Mouse (Mus musculus): ENCODE data around the gene Lefty1. TPM values are rescaled to one million over a fixed set of nuclear protein-coding genes. Genes with fewer than 3 reads are reported as not detected.
"Not testable (repeated sequence)": the region's sequence is repeated elsewhere in the genome, so short reads cannot be mapped to it uniquely, and the experiment has no call there.

The Lefty1 gene
- polyA plus RNA-seq (2015; fragmentation: Nextera tagmentation; extraction: Ambion mirVana), result 1.6 and 2.1 TPM in 2 replicates

DNA sequence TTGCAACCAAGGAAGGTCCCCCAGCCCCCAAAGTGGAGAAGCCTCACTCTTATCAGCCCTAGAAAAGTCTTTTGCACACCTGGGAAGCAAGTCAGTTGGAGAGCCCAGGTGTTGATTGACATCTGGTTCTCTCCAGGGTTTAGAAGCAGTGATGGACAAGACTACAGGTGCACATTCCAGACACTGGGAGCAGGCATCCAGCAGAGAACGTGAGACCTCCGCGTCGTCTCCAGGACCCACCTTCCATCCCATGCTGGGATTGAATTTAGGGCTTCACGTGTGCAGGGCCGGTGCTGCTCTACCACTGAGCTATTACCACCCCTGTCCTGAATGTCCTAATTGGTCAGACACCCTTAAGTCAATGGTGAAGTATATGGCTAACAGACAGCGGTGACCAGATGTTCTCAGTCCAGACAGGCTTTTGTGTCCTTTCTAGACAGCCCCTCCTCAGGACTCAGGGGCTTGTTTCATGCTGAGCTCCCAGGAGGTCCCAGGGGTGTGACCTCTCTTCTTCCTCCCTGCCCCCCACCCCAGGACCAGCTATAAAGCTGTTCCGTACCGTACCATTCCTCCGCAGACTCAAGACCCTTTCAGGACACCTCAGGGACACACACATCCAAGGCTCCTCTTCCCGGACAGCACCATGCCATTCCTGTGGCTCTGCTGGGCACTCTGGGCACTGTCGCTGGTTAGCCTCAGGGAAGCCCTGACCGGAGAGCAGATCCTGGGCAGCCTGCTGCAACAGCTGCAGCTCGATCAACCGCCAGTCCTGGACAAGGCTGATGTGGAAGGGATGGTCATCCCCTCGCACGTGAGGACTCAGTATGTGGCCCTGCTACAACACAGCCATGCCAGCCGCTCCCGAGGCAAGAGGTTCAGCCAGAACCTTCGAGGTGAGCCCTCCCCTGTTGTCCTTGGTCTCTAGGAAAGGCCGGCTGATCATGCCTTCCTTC, at the start of gene Lefty1:
TSS of gene Lefty1 (plus strand) at position 556 of the 953 bp plus-strand sequence.
- Histone ChIP-seq H3K4me1 (peaks cover 3% of the 10 kb centered on the region; the same call in 1 of the 2 replicates), H3K9ac (no peak within 1 kb of the TSS), H3K27ac (no peak within 1 kb of the TSS), H3K9me3 (no peaks in the 10 kb centered on the region), H3K4me2 (no peak within 1 kb of the TSS), H3K36me3 (no peaks in the 10 kb centered on the region), H3K4me3 (no peak within 1 kb of the TSS), H3K27me3 (peaks cover 56% of the 10 kb centered on the region)
- 13% methylated on average over 21 of the region's 21 CpGs for WGBS
- no peak for ATAC-seq (ENCODE audit: insufficient number of reproducible peaks, insufficient read depth, low FRiP score, low TSS enrichment, low read depth)

DNA sequence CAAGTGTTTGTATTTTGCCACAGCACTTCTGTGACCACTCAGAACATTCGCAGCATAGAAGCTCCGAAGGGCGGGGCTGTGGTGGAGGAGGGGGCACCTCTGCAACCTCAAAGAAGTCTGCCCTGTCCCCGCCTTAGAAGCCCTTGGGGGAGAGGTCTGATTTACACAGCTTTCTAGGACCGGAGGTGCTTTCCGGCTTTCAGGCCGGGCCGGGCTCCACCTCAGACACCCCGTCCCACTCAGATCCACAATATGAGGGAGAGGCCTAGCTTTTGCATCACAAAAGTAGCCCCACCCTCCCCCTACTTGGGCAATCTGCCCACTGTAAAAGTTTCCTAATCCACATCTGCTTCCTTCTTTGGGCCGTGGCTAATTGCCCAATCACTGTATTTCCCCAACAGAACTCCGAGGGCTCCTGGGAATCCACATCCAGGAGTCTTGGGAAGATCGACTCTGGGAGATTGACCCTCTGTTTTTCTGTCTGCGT, 46.2 kb upstream of the Lefty1 start:
- Histone ChIP-seq H3K4me2 (peak overlapping the region; percentile 54), H3K36me3 (no peaks in the 10 kb centered on the region), H3K4me1 (peaks cover 19% of the 10 kb centered on the region), H3K9ac (peak overlapping the region; percentile 40), H3K4me3 (peak overlapping the region; percentile 17; the same call in 1 of the 2 replicates), H3K27me3 (peaks cover 25% of the 10 kb centered on the region), H3K9me3 (no peaks in the 10 kb centered on the region), H3K27ac (peak overlapping the region; percentile 57)
- 2% methylated on average over 13 of the region's 13 CpGs for WGBS
- ATAC-seq (ENCODE audit: insufficient number of reproducible peaks, insufficient read depth, low FRiP score, low TSS enrichment, low read depth), result peak; percentile 70; the same call in 1 of the 2 replicates

DNA sequence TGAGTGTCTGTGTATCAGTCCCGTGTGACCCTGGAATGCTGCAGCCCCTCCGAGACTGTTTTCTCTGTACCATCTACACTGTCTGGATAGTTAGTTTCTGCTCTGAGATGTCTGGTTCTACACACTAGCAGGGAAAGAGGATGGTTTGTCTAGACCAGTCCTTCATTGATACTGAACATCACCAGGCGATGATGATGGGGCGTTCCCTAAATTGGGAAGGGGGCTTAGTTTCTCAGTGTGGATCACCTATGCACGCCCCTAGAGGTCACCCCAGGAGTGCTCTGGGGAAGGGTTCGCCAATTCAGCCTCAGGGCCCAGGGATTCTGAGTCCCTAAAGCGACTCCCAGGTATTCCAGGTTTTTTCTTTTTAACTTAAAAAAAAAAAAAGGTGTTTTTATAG, 45.6 kb upstream of the Lefty1 start:
- Histone ChIP-seq H3K27me3 (peaks cover 26% of the 10 kb centered on the region), H3K4me2 (peak overlapping the region; percentile 54), H3K4me1 (peaks cover 17% of the 10 kb centered on the region), H3K9me3 (no peaks in the 10 kb centered on the region), H3K36me3 (no peaks in the 10 kb centered on the region), H3K27ac (peak overlapping the region; percentile 57; the same call in 1 of the 2 replicates), H3K4me3 (no peak overlapping the region), H3K9ac (peak overlapping the region; percentile 40; the same call in 1 of the 2 replicates)
- no peak for ATAC-seq (ENCODE audit: insufficient number of reproducible peaks, insufficient read depth, low FRiP score, low TSS enrichment, low read depth)
- 31% methylated on average over 7 of the region's 7 CpGs for WGBS

DNA sequence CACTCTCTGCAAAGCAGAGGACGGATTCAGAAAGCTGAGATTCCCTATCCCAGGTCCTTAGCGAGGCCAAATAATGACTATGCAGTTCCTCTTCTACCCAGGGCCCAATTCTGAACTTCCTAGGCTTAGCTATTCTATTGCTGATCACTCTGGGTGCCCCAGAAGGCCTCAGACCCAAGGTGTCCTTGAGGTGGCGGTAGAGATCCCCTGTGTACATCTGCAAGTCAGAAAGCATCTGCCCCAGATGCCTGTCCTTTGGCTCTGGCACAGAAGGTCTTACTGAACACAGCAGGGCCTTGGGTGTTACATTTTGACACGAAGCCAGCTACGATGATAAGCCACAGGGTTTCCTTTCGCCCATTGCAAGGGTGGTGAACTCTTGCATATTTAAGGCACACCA, 45.0 kb upstream of the Lefty1 start:
- Histone ChIP-seq H3K4me2 (no peak overlapping the region), H3K9ac (no peak overlapping the region), H3K4me1 (peaks cover 23% of the 10 kb centered on the region), H3K27ac (no peak overlapping the region), H3K27me3 (peaks cover 33% of the 10 kb centered on the region), H3K36me3 (no peaks in the 10 kb centered on the region), H3K9me3 (no peaks in the 10 kb centered on the region), H3K4me3 (no peak overlapping the region)
- 43% methylated on average over 6 of the region's 6 CpGs for WGBS
- ATAC-seq (ENCODE audit: insufficient number of reproducible peaks, insufficient read depth, low FRiP score, low TSS enrichment, low read depth), result no peak

DNA sequence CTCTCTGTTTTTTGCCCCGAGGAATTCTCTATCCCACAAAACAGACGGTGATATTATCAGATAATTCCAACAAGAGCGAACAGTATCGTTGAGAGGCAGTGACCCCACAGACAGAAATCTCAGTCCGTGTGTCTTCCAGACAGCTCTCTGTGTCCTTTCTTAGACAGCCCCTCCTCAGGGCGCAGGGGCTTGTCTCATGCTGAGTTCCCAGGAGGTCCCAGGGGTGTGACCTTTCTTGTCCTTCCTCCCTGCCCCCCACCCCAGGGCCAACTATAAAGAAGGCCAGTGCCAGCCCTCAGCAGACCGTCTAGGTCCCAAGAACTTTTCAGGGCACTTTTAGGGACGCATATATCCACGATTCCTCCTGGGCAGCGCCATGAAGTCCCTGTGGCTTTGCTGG, 42.0 kb upstream of the Lefty1 start, which contains the start of gene Lefty2:
TSS of gene Lefty2 (plus strand) at position 301 of the 400 bp plus-strand sequence.
- Histone ChIP-seq H3K27me3 (peaks cover 44% of the 10 kb centered on the region), H3K36me3 (no peaks in the 10 kb centered on the region), H3K9ac (no peak within 1 kb of the TSS), H3K9me3 (no peaks in the 10 kb centered on the region), H3K4me1 (peaks cover 23% of the 10 kb centered on the region), H3K4me3 (no peak within 1 kb of the TSS), H3K27ac (no peak within 1 kb of the TSS), H3K4me2 (no peak within 1 kb of the TSS)
- WGBS, result 44% methylated on average over 10 of the region's 10 CpGs
- no peak for ATAC-seq (ENCODE audit: insufficient number of reproducible peaks, insufficient read depth, low FRiP score, low TSS enrichment, low read depth)

DNA sequence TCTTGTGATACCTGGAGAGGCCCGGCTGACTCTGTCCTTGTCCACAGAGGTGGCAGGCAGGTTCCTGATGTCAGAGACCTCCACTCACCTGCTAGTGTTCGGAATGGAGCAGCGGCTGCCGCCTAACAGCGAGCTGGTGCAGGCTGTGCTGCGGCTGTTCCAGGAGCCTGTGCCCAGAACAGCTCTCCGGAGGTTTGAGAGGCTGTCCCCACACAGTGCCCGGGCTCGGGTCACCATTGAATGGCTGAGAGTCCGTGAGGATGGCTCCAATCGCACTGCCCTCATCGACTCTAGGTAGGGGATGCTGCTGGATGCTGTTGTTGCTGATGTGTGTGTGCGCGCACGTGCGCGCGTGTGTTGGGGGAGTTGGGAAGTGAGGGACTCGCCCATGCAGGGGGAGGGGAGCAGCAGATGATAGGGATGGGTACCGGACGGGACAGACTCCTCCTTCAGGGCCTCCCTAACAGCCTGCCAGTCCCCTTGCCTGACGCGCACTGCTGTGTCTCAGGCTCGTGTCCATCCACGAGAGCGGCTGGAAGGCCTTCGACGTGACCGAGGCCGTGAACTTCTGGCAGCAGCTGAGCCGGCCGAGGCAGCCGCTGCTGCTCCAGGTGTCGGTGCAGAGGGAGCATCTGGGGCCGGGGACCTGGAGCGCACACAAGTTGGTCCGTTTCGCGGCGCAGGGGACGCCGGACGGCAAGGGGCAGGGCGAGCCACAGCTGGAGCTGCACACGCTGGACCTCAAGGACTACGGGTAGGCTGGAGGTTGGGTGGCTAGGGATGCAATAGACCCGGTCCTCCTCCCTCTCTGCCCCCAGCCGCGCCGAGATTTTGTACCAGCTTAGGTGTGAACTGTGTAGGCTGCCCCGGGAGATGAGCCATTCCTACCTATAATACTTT, 40.5 kb upstream of the Lefty1 start:
- H3K36me3 ChIP-seq, H3K9me3 ChIP-seq, H3K4me1 ChIP-seq, H3K27ac ChIP-seq: not testable (repeated sequence)
- Histone ChIP-seq H3K4me2 (peak overlapping the region; percentile 54), H3K9ac (peak overlapping the region; percentile 36; the same call in 1 of the 2 replicates), H3K4me3 (peak overlapping the region; percentile 27), H3K27me3 (peaks cover 40% of the 10 kb centered on the region)
- ATAC-seq (ENCODE audit: insufficient number of reproducible peaks, insufficient read depth, low FRiP score, low TSS enrichment, low read depth), result peak; percentile 60; the same call in 1 of the 2 replicates
- 8% methylated on average over 49 of the region's 51 CpGs for WGBS

DNA sequence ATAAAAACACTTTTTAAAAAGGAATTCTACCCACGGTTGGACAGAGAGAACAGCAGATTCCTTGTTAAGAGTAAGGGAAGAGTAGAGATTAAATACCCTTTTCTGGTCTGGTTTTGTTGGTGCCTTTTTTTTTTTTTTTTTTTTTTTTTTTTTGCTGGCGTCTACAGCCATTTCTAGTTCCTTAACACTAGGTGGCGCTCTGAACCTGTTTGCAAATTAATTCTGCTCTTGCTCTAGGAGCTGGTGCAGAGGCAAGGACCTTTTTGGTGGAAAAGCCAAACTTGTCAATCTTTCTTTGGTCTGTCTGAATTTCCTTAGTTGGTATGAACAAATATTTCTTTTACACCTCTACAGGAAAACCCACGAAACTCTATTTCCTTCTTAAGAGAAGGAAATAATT, 33.7 kb upstream of the Lefty1 start:
- ATAC-seq (ENCODE audit: insufficient number of reproducible peaks, insufficient read depth, low FRiP score, low TSS enrichment, low read depth), result no peak
- Histone ChIP-seq H3K9ac (no peak overlapping the region), H3K4me2 (no peak overlapping the region), H3K27me3 (0 out of 2 replicates have a peak, but pooled peaks cover 3% of the 10 kb centered on the region), H3K36me3 (peaks cover 5% of the 10 kb centered on the region), H3K4me1 (peaks cover 15% of the 10 kb centered on the region), H3K9me3 (no peaks in the 10 kb centered on the region), H3K4me3 (no peak overlapping the region), H3K27ac (no peak overlapping the region)
- 2% methylated on average over 4 of the region's 4 CpGs for WGBS

DNA sequence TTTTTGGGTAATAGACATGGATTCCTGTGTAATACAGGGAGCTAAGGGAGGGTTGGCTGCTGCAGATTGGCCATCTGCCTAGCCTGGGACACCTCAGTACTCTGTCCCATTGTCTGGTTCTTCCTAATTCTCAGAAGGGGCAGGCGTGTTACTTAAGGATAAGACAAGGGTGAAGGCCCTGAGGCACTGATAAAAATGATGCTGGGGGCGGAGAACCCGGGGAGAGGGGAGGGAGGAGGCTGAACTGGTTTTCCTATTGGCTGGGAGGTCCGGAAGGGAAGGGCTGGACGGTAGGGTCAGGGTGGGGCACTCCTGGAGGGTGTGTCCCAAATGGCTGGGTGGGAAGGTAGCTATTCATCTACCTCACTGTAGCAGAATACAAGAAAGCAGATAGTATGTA, 31.9 kb upstream of the Lefty1 start:
- Histone ChIP-seq H3K9me3 (no peaks in the 10 kb centered on the region), H3K4me1 (peaks cover 20% of the 10 kb centered on the region), H3K27ac (no peak overlapping the region), H3K9ac (no peak overlapping the region), H3K4me2 (no peak overlapping the region), H3K36me3 (peaks cover 23% of the 10 kb centered on the region), H3K27me3 (0 out of 2 replicates have a peak, but pooled peaks cover 3% of the 10 kb centered on the region), H3K4me3 (no peak overlapping the region)
- ATAC-seq (ENCODE audit: insufficient number of reproducible peaks, insufficient read depth, low FRiP score, low TSS enrichment, low read depth), result no peak
- 26% methylated on average over 5 of the region's 5 CpGs for WGBS

DNA sequence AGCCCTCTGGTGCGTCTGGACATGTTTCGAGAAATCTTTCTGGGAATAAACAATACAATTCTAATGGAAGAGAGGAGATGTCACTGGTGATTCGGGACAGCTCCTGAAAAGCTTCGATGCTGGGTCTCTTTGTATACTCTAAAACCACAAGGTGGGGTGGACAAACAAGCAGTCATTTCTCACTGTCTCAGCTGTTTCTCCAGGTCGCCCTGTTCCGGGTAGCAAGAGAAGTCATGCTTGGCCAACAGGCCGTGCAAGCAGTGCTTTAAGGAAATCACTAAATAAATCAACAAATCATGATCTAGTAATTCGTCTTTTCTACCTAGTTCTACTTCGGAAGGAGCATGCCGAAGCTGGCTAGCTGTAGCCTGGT, 31.2 kb upstream of the Lefty1 start:
- H3K4me2 ChIP-seq, result peak overlapping the region; percentile 84
- no peak for ATAC-seq (ENCODE audit: insufficient number of reproducible peaks, insufficient read depth, low FRiP score, low TSS enrichment, low read depth)
- WGBS, result 38% methylated on average over 10 of the region's 10 CpGs
- peak overlapping the region; percentile 94 for H3K9ac ChIP-seq
- peaks cover 20% of the 10 kb centered on the region for H3K4me1 ChIP-seq
- no peaks in the 10 kb centered on the region for H3K9me3 ChIP-seq
- 0 out of 2 replicates have a peak, but pooled peaks cover 3% of the 10 kb centered on the region for H3K27me3 ChIP-seq
- peak overlapping the region; percentile 90 for H3K27ac ChIP-seq
- H3K36me3 ChIP-seq, result peaks cover 29% of the 10 kb centered on the region
- peak overlapping the region; percentile 93 for H3K4me3 ChIP-seq

DNA sequence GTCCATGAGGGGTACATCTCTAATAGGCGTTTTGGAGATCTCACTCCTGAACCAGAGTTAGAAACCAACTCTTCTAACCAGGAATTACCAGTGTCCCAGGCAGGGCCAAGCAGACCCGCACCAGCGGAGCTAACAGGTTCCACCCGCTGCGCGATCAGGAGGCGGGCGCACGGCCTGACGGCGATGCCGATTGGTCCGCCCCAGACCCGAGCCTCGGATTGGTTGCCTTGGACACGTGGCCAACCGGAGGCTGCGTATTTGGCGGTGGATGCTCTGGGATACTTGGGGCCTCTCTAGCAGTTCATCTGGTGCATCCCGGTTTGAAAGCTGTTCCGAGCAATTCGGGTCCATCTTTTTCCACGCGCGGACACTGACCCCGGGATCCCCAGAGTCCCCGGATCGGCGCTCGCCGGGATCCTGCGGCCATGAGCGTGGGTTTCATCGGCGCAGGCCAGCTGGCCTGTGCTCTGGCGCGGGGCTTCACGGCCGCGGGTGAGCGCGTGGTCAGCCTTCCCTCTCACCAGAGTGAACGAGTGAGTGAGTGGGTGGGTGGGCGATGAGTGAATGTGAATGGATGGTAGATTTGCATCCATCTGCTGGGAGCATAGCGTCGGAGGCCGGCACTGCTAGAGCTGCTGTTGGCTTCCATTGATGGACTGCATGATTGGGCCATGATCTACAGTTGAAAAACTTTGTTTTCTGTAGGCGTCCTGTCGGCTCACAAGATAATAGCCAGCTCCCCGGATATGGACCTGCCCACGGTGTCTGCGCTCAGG, 30.6 kb upstream of the Lefty1 start, which contains the start of gene Pycr2:
TSS of gene Pycr2 (plus strand) at position 255 of the 776 bp plus-strand sequence.
- Histone ChIP-seq H3K9ac (peak within 1 kb of the TSS; percentile 94), H3K4me3 (peak within 1 kb of the TSS; percentile 93), H3K9me3 (no peaks in the 10 kb centered on the region), H3K36me3 (peaks cover 29% of the 10 kb centered on the region), H3K4me2 (peak within 1 kb of the TSS; percentile 84), H3K4me1 (peaks cover 20% of the 10 kb centered on the region), H3K27ac (peak within 1 kb of the TSS; percentile 90), H3K27me3 (0 out of 2 replicates have a peak, but pooled peaks cover 3% of the 10 kb centered on the region)
- ATAC-seq (ENCODE audit: insufficient number of reproducible peaks, insufficient read depth, low FRiP score, low TSS enrichment, low read depth), result peak; percentile 97
- WGBS, result under 1% methylated on average over 52 of the region's 52 CpGs

Data from embryonic facial prominence, embryonic 13.5 days (tissue).